Mouse (Mus musculus) thymus, postnatal 4 days (tissue): ENCODE measurements around the gene F5.

Experiments
- DNase-seq: peaks from one replicate; pipeline ENCODE4 v3.0.0; 2021

F5 gene

DNA sequence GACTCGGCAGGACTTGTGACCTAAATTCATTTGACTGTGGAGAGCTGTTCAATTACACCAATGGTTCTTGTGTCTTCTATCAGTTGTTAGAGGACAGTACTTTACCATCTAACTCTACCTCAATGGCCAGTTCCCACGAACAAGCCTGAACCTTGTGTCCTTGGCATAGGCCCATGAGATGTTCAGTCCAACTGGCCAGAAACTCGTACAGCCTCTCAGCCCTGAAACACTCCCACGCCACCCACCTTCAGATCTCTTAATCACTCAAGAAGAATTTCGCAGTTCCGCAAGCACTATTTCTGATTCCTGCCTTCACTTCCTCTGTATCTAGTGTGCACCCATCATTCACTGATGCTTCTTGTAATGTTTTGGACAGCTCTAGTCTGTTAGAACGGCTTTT, 84.4 kb downstream of the F5 start:
- no peak for DNase-seq

GRCm38 (mm10) chr1:164241494-164241893, 89.9 kb downstream of the F5 start:
- no peak for DNase-seq

DNA sequence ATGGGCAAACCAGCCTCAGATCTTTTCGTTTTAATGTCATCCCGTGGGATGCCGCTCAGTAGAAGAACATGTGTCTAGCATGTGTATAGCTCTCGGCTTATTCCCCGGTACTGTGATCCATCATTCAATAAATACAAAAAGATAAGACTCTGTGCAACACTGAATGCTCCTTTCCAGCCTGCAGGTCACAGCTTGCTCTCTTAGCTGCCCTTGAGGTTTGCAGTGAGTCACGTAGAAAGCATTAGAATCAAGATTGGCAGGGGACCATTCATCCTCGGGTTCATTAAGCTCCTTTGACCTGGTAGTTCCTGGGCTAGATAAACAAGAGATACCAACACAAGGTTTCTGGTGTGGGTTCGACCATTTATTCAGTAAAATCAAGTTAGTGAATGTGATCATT, 91.2 kb downstream of the F5 start:
- no peak for DNase-seq

- DNase-seq, result no peak
Observed at GRCm38 (mm10) chr1:164247442-164247841, 95.8 kb downstream of the F5 start.

DNA sequence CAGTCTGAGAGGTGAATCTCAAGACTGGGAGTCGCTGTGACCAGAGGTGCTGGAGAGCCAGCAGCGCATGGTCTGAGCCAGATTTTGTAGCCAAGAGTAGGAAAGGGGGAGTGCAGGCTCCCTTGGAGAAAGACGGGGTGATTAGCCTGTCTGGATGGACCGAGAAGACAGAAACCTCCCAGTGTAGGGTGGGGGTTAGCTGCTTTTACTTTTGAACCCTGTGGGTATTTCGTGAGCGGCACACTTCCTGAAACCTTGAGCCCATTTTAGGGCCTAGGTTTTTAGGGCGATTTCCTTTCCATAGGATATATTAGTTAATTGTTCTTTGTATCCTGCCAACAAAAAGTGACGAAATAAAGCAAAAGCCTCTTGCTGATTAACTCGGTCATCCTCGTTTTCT, 96.3 kb downstream of the F5 start:
- DNase-seq, result peak; percentile 17

DNA sequence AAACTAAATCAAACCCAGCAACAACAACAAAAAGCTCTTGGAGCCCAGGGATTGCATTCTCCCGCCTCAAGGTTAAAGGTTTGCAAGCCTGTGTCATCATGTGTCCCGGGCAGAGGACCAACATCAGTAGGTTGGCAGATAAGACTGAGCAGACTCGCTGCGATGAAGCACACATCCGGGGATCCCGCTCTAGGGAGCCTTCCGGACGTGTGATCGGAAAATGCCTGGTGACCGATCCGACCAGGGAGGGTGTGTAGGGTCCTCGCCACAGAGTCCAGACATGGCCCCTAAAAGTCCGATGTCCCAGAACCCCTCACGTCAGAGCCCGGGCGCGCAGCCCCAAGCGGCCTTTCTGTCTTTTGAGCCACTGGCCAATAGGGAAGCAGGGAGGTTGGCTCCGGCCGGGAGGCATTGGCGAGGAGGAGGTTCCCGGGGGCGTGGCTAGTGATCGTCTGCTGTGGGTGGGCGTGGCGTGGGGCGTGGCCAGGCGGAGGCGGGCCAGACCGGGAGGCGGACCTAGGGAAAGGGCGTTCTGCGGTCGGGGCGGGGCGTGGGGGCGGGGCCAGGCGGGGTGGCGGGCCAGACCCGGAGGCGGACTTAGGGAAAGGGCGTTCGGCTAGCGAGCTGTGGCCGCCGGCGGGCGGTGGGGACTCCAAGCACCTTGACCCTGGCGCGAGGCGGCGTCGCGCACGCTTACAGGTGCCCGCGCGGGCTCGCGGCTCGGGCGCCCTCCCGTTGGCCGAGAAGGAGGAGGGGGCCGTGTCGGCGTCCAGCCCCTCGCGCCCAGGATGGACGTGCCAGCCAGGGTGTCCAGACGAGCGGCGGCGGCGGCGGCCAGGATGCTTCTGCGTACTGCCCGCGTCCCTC, 97.1 kb downstream of the F5 start, which contains the start of gene Slc19a2:
Slc19a2 (plus strand) TSS at position 582 of the 867 bp plus-strand sequence.
- peak; percentile 99 for DNase-seq

DNA sequence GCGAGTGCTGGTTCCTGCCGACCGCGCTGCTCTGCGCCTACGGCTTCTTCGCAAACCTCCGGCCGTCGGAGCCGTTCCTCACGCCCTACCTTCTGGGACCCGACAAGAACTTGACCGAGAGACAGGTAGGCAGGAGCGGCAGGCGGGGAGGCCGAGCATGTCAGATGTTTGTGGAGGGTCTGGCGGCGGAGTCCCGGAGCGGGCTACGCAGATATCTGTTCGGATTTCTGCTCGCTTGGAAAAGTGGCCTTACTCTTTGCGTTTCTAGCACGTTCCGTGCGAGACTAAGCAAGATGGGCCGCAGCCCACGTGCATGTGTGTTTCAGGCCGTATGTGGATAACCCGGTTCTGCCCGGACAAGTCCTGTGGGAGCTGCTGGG, 97.7 kb downstream of the F5 start:
- no peak for DNase-seq

DNA sequence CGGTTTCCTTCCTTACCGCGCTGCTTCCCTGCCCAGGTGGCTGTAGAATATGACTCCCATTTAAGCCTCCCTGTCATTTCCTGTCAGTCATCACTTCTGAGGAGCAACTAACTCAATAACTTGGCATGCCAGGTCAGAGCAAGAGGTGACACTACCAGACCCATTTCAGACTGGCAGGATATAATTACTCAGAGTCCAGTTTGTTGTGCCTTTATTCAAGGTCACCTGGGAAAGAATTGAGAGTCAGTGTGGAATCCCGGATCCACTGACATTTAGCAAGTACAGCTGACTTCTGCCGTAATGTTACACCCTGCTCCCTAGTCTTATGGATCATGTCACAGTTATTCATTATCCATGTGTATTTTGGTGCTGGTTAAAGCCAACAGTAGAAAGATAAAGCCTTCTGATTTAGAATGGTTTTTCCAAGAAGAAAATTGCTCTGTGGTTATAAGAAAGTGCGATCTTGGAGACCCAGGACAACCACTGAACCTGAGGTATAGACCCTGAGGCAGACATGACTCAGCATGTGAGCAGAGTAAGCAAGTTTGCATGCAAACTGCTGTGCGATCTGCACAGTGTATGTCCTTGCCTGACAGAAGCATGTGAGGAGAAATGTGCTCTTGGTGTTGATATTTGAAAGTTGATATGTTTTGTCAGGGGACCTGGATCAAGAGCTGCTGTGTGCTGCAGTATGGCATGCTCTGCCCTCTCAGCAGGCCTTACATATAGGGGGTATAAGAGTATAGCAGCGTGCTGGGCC, 98.9 kb downstream of the F5 start:
- no peak for DNase-seq

GRCm38 (mm10) chr1:164251438-164251837, 99.8 kb downstream of the F5 start:
- no peak for DNase-seq

DNA sequence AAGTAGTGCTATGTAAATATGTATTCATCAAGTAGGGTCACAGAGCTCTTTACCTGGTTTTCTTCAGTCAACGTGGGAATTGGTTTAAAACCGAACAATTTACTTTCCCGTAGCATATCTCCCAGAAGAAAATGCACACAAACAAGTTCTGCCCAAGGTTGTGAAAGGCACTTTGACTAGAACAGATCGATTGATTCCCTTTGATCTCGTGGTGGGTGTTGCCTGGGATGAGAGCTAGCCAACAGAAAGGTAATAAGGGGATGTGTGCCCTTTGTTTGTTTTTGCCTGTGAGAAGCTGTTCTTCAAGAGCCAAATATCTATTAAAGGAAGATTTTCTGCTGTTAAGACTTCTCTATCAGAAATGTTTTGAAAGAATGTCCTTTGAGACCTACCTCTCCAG, 100.9 kb downstream of the F5 start:
- DNase-seq, result no peak

- DNase-seq, result no peak
Observed at GRCm38 (mm10) chr1:164254836-164255235, 103.2 kb downstream of the F5 start.

DNA sequence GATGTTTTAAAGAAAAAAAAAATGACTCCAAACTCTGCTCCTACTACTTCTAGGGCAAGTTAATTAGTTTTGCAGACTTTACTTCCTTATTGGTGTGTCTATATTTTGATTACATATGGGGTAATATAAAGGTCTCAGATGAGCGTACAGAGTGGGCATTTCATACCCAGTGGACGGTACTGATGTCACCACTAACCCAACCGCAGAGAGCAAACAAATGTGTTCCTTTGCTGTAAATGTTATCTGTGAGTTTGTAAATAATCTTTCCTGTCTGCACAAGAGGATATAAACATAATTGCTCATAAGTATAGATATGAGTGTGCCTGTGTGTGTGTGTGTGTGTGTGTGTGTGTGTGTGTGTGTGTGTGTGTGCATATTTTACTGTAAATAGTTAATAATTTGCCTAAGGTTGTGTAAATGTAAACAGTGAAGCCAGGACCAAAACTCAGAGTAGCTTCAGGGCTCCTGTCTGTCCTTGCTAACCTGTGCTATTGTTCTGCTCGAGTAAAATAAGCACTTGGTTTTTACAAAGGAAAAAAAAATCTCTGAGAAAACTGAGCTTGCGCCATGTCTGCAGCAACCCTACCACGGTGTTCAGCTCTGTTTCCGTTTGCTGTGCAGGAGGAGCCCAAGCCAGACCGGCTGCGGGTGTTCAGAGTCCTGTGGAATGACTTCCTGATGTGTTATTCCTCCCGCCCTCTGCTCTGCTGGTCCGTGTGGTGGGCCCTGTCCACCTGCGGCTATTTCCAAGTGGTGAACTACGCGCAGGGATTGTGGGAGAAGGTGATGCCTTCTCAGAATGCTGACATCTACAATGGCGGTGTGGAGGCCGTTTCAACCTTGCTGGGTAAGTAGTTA, 108.8 kb downstream of the F5 start:
- no peak for DNase-seq

GRCm38 (mm10) chr1:164261553-164261952, 109.9 kb downstream of the F5 start:
- no peak for DNase-seq
